Mouse (Mus musculus) layer of hippocampus, adult 2 months (tissue): Measurements from ENCODE around the gene C130050O18Rik. TPM values are rescaled to one million over a fixed set of nuclear protein-coding genes. Genes with fewer than 3 reads are reported as not detected.
A peak's percentile ranks its signal among the peaks of the same experiment; 100 is the strongest.

Source experiments
- DNase-seq, 2 experiments: peaks; one replicate each; pipeline ENCODE4 v3.0.0; 2022; ENCODE audit warnings: low spot score in 2 of 2
- H3K27ac ChIP-seq: fragments of 200-600 bp; 2 replicates; pipeline ENCODE4 v1.8.1; 2022
- H3K4me3 ChIP-seq: fragments of 200-600 bp; 2 replicates; pipeline ENCODE4 v1.8.1; 2022; ENCODE audit warnings: mild to moderate bottlenecking
- CTCF ChIP-seq: fragments of 200-600 bp; conservative IDR thresholded peaks from 2 replicates; pipeline ENCODE4 v1.8.1; 2022; ENCODE audit warnings: antibody characterized with exemption, mild to moderate bottlenecking, moderate library complexity
- long read RNA-seq, 2 experiments: library from polyadenylated mRNA; stranded (forward); transcript quantifications; one replicate each; pipeline ENCODE4 v2.0.0; 2021; ENCODE audit warnings: borderline mapping rate in 2 of 2
- total RNA-seq, 2 experiments: library from RNA; stranded (reverse); gene quantifications; 2 replicates each; pipeline ENCODE4 v1.2.3; 2021

The C130050O18Rik gene
- total RNA-seq: under 1 TPM in 1 of 2 experiments, not detected in 1; 0.18 TPM
- long read RNA-seq, experiment 1: 0 reads
- long read RNA-seq, experiment 2: 0 reads

DNA sequence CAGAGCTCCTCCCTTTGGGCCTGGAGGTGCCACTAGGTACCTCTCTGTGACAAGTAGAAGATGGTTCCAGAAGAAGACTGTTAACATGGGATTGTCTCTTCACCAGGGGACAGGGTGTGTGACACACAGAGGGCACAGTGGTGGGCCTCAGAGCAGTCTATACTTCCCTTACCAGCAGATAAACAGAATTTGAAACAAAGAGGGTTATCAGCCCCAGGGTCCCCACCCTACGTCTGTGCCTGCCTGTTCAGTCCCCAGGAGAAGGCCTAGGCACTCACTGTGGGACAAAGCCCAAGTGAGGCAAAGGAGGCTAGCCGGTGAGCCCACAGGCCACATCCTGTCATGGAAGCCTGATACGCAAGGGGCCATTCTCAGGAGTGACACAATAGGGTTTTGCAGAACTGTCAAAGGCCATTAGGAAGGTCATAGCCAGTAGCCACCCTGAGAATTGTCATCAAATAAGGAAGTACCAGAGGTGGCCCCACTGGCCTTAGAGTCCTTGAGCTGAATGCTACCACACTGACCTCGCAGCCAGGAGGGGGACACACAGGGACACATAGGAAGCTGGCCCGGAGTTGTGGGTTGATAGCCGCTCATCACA is at the start of gene C130050O18Rik:
TSS of gene C130050O18Rik (plus strand) at position 480 of the 601 bp plus-strand sequence.
- Histone ChIP-seq H3K27ac (no peak within 1 kb of the TSS), H3K4me3 (no peak within 1 kb of the TSS)
- no peak for DNase-seq
- TF ChIP-seq CTCF: no peak

DNA sequence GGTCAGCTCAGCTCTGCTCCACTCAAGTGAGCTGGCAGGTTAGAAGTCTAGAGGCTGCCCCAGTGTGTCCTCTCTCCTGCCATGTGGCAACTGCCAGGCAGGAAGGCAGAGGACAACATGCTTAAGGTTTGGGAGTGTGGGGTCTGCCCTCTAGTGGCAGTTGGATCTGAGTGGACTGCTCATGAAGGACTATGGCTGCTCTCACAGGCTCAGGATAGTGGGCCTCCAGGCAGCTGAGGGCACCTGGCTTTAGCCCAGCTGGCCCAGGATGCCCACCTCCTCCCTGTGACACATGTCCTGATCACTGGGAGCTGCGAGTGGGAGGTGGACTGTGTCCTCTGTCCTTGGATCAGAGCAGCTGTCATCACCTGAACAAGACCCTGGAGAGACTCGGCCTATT is 46.4 kb upstream of the C130050O18Rik start:
- TF ChIP-seq CTCF: peak; percentile 77
- H3K27ac ChIP-seq: peak overlapping the region; percentile 73
- H3K4me3 ChIP-seq: no peak overlapping the region
- no peak for DNase-seq

DNA sequence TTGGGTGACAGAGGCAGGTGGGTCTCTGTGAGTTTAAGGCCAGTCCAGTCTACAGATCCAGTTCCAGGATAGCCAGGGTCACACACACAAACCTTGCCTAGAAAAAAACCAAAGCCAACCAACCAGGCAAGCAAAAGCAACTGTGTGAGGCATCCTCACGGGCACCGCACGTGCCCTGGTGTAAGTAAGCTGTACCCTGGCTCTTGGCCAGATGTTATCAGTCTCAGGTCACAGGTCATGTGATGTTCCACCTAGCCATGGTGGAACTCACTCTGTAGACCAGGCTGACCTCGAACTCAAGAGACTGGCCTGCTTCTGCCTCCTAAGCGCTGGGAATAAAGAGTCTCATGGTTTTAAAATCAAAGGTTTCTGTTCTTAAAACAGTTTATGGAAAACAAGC is 45.8 kb upstream of the C130050O18Rik start:
- TF ChIP-seq CTCF: no peak
- peak overlapping the region; percentile 73 for H3K27ac ChIP-seq
- DNase-seq: no peak
- H3K4me3 ChIP-seq: no peak overlapping the region

DNA sequence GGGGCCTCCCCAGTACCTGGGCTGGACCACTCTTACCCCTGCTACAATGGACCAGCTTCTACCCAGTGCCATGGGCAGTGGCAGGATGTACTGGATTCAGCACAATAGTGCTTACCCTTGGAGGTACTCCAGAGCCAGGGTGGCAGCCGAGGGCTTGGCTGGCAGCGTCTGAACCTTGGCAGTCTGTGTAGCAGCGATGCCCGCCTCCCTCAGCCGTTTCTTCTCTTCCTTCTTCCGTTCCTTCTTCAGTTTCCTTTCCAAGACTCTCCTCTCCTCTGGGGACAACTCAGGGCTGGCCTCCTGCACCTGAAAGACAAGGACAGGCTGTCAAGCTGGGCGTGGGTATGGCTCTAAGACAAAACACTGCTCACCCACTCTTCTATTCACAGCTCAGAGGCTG is 41.2 kb upstream of the C130050O18Rik start:
- DNase-seq: no peak
- H3K4me3 ChIP-seq: no peak overlapping the region
- TF ChIP-seq CTCF: no peak
- peak overlapping the region; percentile 91 for H3K27ac ChIP-seq

DNA sequence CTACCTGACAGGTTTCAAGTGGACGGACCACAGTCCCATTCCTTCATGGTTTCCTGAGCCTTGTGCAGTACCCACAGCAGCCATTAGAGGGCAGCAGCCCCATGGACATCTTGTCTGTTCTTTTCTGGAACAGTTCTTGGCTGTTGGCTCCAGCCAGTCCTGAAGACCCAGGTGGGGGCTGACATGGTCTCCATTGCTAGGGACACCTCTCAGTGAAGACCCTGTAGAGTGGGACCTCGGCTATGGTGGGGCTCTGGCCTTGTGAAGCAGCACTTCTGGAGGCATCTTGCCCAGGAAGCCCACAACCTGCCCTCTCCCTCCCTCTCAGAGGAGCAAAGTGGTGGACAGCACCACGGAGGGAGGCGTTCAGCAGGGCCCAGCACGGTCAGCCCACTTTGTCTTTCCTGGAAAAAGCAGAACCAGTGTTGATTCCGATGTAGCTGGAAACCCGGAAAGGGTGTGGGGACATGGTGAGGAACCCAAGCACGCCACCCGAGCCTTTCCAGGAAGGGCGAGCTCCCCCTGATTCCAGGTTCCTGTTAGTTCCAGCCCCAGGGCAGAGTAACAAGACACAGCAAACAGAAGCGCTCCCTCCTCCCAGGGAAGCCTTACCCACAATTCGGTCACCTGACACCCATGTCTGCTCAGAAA is 40.7 kb upstream of the C130050O18Rik start:
- H3K4me3 ChIP-seq: peak overlapping the region; percentile 0; the same call in 1 of the 2 replicates
- TF ChIP-seq CTCF: peak; percentile 99
- peak overlapping the region; percentile 91 for H3K27ac ChIP-seq
- peak; percentile 79 to 93 for DNase-seq

- no peak for DNase-seq
- H3K4me3 ChIP-seq: peak overlapping the region; percentile 0; the same call in 1 of the 2 replicates
- peak overlapping the region; percentile 91 for H3K27ac ChIP-seq
- TF ChIP-seq CTCF: no peak
Observed at GRCm38 (mm10) chr5:139364911-139365571, 40.0 kb upstream of the C130050O18Rik start.

GRCm38 (mm10) chr5:139365827-139366226 is 39.3 kb upstream of the C130050O18Rik start:
- peak overlapping the region; percentile 77 for H3K27ac ChIP-seq
- no peak for TF ChIP-seq CTCF
- DNase-seq: no peak
- H3K4me3 ChIP-seq: no peak overlapping the region

DNA sequence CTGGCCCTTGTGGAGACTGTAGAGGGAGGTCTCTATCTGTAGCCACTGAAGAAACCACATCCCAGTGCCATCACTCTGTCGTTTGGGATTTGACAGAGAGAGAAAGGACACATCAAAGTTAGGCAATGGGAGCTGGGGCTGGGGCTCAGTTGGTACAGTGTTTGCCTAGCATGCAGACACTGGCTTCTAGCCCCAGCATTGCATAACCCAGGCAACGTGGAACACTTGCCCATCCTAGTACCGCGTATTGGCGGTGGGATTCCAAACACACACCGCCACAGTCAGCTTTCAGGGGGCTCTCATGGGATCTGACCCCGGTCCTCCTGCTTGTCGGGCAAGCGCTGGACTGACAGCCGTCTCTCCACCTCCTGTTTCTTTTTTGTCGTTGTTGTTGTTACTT is 38.6 kb upstream of the C130050O18Rik start:
- DNase-seq: no peak
- TF ChIP-seq CTCF: no peak
- no peak overlapping the region for H3K4me3 ChIP-seq
- peak overlapping the region; percentile 77 for H3K27ac ChIP-seq

DNA sequence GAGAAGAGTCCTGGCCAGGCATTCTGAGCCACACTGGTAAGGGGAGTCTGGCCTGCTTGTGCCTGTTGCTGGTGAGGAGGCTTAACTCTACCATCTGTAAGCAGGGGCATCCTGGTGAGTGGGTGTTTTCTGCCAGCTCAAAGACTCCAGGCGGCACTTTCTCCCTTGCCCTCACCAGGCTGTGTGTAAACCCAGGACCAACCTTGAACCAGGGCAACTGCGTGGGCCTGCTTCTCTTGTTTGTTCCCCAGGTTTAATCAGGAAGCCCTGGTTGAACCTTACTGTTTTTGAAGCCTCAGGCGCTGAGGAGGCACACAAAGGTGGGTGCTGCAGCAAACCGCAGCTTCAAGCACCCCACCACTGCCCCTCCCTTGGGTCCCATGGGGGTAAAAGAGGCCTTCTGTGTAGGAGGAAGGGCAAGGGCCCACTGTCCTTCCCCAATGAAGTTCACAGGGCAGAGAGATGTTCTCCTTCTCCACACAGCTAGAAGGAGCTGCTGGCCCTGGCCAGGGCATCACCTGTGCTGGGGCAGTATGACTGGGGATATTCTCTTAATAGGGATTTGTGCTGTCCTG is 37.1 kb upstream of the C130050O18Rik start:
- peak overlapping the region; percentile 77; the same call in 1 of the 2 replicates for H3K27ac ChIP-seq
- DNase-seq: no peak
- no peak for TF ChIP-seq CTCF
- H3K4me3 ChIP-seq: no peak overlapping the region

DNA sequence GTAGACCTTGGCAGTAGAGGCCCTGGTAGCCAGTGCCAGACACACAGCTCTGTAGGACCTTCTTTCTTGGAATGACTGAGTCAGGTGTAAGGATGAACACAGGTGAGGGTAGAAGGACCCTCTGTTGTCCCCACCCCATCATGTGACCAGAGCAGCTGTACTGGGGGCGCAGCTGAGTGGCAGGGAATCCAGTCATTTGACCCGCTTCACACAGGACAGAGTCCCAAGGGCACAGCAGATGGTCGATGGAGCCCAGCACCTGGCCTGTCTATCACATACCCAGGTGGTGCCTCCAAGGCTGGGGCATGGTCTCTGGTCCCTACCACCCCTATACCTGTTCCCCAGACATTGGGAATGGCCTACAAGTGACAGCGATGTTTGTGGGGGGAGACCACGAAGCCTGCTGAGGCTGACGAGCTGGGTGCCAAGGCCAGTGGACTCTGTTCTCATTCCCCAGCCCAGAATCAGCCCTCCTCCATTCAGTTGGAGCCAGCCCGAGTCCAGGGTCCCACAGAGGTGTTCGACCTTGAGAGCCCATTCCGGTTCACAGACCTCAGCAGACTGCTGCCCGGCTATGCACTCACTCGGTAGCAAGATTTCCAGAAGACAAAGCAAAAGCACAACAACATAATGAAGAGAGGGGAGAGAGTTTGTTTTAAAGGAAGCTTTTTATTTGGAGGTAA is 36.3 kb upstream of the C130050O18Rik start:
- Histone ChIP-seq H3K27ac (peak overlapping the region; percentile 77; the same call in 1 of the 2 replicates), H3K4me3 (no peak overlapping the region)
- no peak for TF ChIP-seq CTCF
- no peak for DNase-seq

GRCm38 (mm10) chr5:139370336-139370735 is 34.7 kb upstream of the C130050O18Rik start:
- H3K27ac ChIP-seq: peak overlapping the region; percentile 97
- no peak for DNase-seq

GRCm38 (mm10) chr5:139371118-139371517 is 34.0 kb upstream of the C130050O18Rik start:
- H3K27ac ChIP-seq: peak overlapping the region; percentile 97
- TF ChIP-seq CTCF: no peak; the same call in 1 of the 2 replicates
- H3K4me3 ChIP-seq: peak overlapping the region; percentile 76
- DNase-seq: no peak

More at GRCm38 (mm10) chr5:139370336-139370735, 34.7 kb upstream of the C130050O18Rik start:
- TF ChIP-seq CTCF: no peak
- peak overlapping the region; percentile 76 for H3K4me3 ChIP-seq
